Mouse (Mus musculus) adrenal gland, postnatal 25 days (tissue): ENCODE data around the gene Ablim1. TPM values are rescaled to one million over a fixed set of nuclear protein-coding genes. Genes with fewer than 3 reads are reported as not detected.
"Not testable (repeated sequence)": the region's sequence is repeated elsewhere in the genome, so short reads cannot be mapped to it uniquely, and the experiment has no call there.

Source experiments
- DNase-seq: peaks from one replicate; pipeline ENCODE4 v3.0.0; 2021; ENCODE audit warnings: mixed read lengths
- total RNA-seq: library from RNA; stranded (reverse); gene quantifications from 2 replicates; pipeline ENCODE4 v1.2.3, GENCODE M21; 2021

Gene Ablim1
- total RNA-seq, 1 experiment from 2014 or later, result 35.6 TPM

GRCm38 (mm10) chr19:57151504-57151903, 163.2 kb downstream of the Ablim1 start:
- DNase-seq, result no peak

- peak; percentile 67 for DNase-seq
Observed at GRCm38 (mm10) chr19:57150275-57150674, 164.4 kb downstream of the Ablim1 start.

GRCm38 (mm10) chr19:57147746-57148145, 167.0 kb downstream of the Ablim1 start:
- DNase-seq, result no peak

GRCm38 (mm10) chr19:57146936-57147335, 167.8 kb downstream of the Ablim1 start:
- no peak for DNase-seq

GRCm38 (mm10) chr19:57143646-57144045, 171.1 kb downstream of the Ablim1 start:
- no peak for DNase-seq

- DNase-seq, result no peak
Observed at GRCm38 (mm10) chr19:57141756-57142461, 172.8 kb downstream of the Ablim1 start.

- DNase-seq, result no peak
Observed at GRCm38 (mm10) chr19:57140874-57141273, 173.8 kb downstream of the Ablim1 start.

- no peak for DNase-seq
Observed at GRCm38 (mm10) chr19:57140071-57140470, 174.6 kb downstream of the Ablim1 start.

GRCm38 (mm10) chr19:57138909-57139617, 175.7 kb downstream of the Ablim1 start:
- DNase-seq, result no peak

GRCm38 (mm10) chr19:57138469-57138868, 176.2 kb downstream of the Ablim1 start:
- no peak for DNase-seq

- DNase-seq, result no peak
Observed at GRCm38 (mm10) chr19:57138045-57138444, 176.7 kb downstream of the Ablim1 start.

- DNase-seq, result peak; percentile 53
Observed at GRCm38 (mm10) chr19:57136228-57136627, 178.5 kb downstream of the Ablim1 start.

- DNase-seq, result not testable (repeated sequence)
Observed at GRCm38 (mm10) chr19:57135654-57136053, 179.1 kb downstream of the Ablim1 start.

- no peak for DNase-seq
Observed at GRCm38 (mm10) chr19:57134654-57135348, 179.9 kb downstream of the Ablim1 start.

- DNase-seq, result no peak
Observed at GRCm38 (mm10) chr19:57132916-57133520, 181.7 kb downstream of the Ablim1 start.

- no peak for DNase-seq
Observed at GRCm38 (mm10) chr19:57132281-57132680, 182.4 kb downstream of the Ablim1 start.

GRCm38 (mm10) chr19:57131366-57131765, 183.4 kb downstream of the Ablim1 start:
- no peak for DNase-seq

GRCm38 (mm10) chr19:57130591-57130990, 184.1 kb downstream of the Ablim1 start:
- DNase-seq, result no peak

- no peak for DNase-seq
Observed at GRCm38 (mm10) chr19:57129729-57130128, 185.0 kb downstream of the Ablim1 start.

GRCm38 (mm10) chr19:57128037-57128436, 186.7 kb downstream of the Ablim1 start:
- no peak for DNase-seq

GRCm38 (mm10) chr19:57127523-57127922, 187.2 kb downstream of the Ablim1 start:
- DNase-seq, result no peak

GRCm38 (mm10) chr19:57126950-57127349, 187.8 kb downstream of the Ablim1 start:
- no peak for DNase-seq

- no peak for DNase-seq
Observed at GRCm38 (mm10) chr19:57124906-57125305, 189.8 kb downstream of the Ablim1 start.
